Mouse (Mus musculus) ES-E14 (cell line): Measurements from ENCODE around the gene Lrrc29.

ENCODE experiments used
- HCFC1 ChIP-seq: IDR thresholded peaks from 2 replicates; pipeline ENCODE4 v1.6.1; 2012; ENCODE audit warnings: low read length, inconsistent platforms, borderline replicate concordance; ENCODE audit not compliant: insufficient read depth
- MAFK ChIP-seq: IDR thresholded peaks from 2 replicates; pipeline ENCODE4 v1.6.1; 2014; ENCODE audit warnings: mild to moderate bottlenecking, low read depth, low read length, inconsistent platforms; ENCODE audit not compliant: insufficient read depth

DNA sequence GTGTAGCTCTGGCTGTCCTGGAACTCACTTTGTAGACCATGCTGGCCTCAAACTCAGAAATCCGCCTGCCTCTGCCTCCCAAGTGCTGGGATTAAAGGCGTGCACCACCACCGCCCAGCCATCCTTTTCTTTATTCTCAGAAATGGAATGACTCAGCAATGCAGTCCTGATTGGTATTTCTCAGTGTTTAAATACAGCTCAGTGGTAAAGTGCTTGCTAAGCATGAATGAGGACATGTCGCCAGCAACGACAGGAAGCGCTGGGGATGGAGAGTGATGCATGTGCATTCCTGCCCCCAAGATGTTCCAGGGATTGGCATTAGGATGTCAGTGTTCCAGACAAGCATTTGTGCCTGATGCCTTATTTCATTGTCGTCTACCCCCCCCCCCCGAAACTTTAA is 22.7 kb downstream of the Lrrc29 start:
- TF ChIP-seq MAFK (no peak), HCFC1 (no peak)
